Mouse (Mus musculus) bone marrow, adult 2 months (tissue): ENCODE results near the gene Spred3. TPM values are rescaled to one million over a fixed set of nuclear protein-coding genes. Genes with fewer than 3 reads are reported as not detected.

Experiments
- H3K27ac ChIP-seq: fragments of 200-500 bp; 2 replicates; pipeline ENCODE4 v1.5.1; 2012; ENCODE audit warnings: low read depth, mild to moderate bottlenecking, control low read depth, inconsistent platforms, low read length; ENCODE audit not compliant: control insufficient read depth, poor library complexity, insufficient read depth
- H3K4me1 ChIP-seq: fragments of 200-500 bp; 2 replicates; pipeline ENCODE4 v1.6.1; 2011; ENCODE audit warnings: low read length; ENCODE audit not compliant: control insufficient read depth, insufficient read depth
- H3K4me3 ChIP-seq: fragments of 200-500 bp; replicated peaks from 2 replicates; pipeline ENCODE3; 2011; ENCODE audit warnings: mild to moderate bottlenecking, low read depth, low read length, control low read depth; ENCODE audit not compliant: control insufficient read depth
- CTCF ChIP-seq: fragments of 200-500 bp; IDR thresholded peaks from 2 replicates; pipeline ENCODE4 v1.5.1; 2011; ENCODE audit warnings: low read length, control low read depth; ENCODE audit not compliant: control insufficient read depth, insufficient read depth
- POLR2A ChIP-seq: fragments of 200-500 bp; IDR thresholded peaks from 2 replicates; pipeline ENCODE4 v1.6.1; 2011; ENCODE audit warnings: low read depth, mild to moderate bottlenecking, control low read depth, low read length, borderline replicate concordance; ENCODE audit not compliant: control insufficient read depth
- WGBS: fragments of 180-500 bp; shearing (Covaris S2); methylation state at CpG from one replicate; pipeline ENCODE4 v1.1.7; 2018; 5-methylcytosine and 5-hydroxymethylcytosine counted together
- polyA plus RNA-seq: library from polyadenylated mRNA; stranded (reverse); fragments of >200 nt; gene quantifications from 2 replicates; pipeline ENCODE4 v1.2.4, GENCODE M21; 2011; ENCODE audit warnings: low replicate concordance; ENCODE audit not compliant: missing spikeins, insufficient read depth, insufficient read length

Gene Spred3
- polyA plus RNA-seq, 1 experiment, result 7.1 TPM

GRCm38 (mm10) chr7:29171562-29172097, 1.4 kb upstream of the Spred3 start:
- no peak overlapping the region for H3K4me3 ChIP-seq
- WGBS, result 10% methylated on average over 34 of the region's 34 CpGs
- no peak overlapping the region for H3K27ac ChIP-seq
- no peaks in the 10 kb centered on the region for H3K4me1 ChIP-seq
- TF ChIP-seq CTCF (no peak), POLR2A (peak; percentile 17; the same call in 1 of the 2 replicates)

- H3K27ac ChIP-seq, result no peak overlapping the region
- H3K4me1 ChIP-seq, result no peaks in the 10 kb centered on the region
- TF ChIP-seq POLR2A (no peak), CTCF (no peak)
- under 1% methylated on average over 43 of the region's 43 CpGs for WGBS
- H3K4me3 ChIP-seq, result peak overlapping the region; percentile 40
Observed at GRCm38 (mm10) chr7:29170755-29171561, 747 bp upstream of the Spred3 start.

DNA sequence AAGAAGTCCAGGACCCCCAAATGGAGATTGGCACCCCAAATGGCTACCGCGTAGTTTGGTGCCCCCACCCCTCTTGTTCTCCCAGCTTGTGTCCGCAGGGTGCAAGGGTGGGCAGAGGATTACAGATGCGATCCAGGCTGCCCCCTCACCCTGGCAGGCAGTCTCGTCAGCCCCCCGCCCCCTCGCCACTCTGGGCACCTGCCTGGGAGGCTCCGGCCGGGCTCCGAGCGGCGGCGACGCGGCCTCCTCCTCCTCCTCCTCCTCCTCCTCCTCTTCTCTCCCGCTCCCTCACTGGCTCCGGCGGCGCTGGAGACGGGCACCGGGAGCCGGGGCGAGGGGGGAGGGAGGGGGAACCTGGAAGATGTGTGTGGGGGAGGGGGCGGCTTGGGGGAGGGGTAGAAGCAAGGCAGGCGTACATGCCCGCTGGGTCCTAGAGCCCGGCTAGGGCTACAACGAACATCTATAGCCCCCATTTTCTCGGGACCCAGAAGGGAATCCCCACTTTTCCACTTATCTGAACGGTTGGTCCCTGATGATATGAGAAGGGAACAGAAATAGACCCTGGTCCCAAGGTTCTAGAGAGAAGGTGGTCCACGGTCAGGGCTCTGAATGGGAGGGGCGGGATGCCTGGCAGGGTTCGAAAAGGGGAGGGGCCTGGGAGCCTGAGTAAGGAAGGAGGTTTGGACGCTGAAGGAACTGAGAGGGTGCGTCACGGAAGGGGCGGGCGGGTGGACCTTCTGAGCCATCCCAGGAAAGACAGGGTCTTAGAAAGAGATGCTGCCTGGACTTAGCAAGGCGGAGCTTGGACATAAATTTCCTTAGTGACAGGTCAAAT, 763 bp downstream of the Spred3 start:
- Histone ChIP-seq H3K4me3 (peak overlapping the region; percentile 45), H3K27ac (no peak overlapping the region), H3K4me1 (no peaks in the 10 kb centered on the region)
- no peak for TF ChIP-seq CTCF
- WGBS, result 1% methylated on average over 34 of the region's 39 CpGs

DNA sequence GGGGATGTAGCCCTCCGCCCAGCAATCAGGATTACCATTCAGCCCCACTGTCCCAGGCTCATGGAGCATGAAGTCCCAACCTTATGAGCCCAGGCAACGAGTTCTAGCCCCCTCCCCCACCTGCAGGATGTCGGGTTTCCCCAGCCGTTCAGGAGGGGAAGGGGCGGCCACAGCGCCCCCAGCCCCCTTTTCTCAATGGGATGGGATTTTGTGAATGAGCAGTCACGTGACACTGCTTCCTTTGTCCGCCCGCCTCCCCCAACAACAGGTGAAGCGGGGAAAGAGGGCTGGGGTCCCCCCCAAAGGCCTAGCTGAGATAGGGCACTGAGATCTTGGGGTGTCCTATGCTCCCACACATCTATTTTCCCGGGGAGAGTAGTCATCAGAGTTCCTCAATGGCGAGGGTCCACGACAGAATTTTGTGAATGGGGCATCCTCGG, 1.4 kb downstream of the Spred3 start:
- WGBS, result 6% methylated on average over 14 of the region's 14 CpGs
- Histone ChIP-seq H3K4me1 (no peaks in the 10 kb centered on the region), H3K4me3 (no peak overlapping the region), H3K27ac (no peak overlapping the region)
- TF ChIP-seq POLR2A (no peak), CTCF (no peak)

- no peak overlapping the region for H3K27ac ChIP-seq
- no peaks in the 10 kb centered on the region for H3K4me1 ChIP-seq
- WGBS, result 48% methylated on average over 10 of the region's 10 CpGs
- TF ChIP-seq POLR2A, result no peak
- TF ChIP-seq CTCF, result no peak
- no peak overlapping the region for H3K4me3 ChIP-seq
Observed at GRCm38 (mm10) chr7:29168121-29168695, 2.0 kb downstream of the Spred3 start.

DNA sequence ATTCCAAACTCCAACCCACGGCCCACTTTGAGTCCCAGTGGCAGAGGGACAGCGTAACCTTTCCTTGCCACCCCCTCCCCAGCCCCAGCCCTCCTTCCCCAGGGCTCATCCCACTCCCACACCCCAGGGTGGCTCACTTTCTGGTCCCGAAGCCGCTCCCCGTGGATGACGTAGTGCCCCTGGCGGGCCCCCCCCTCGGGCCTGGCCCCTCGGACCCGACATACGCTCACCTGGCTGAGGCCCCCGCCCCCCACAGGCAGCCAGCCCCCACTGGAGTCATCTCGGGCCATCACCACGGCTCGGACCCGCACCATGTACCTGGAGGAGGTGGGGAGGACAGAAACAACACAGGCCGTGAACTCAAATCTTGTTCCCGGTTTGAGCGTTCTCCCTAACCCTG, 2.6 kb downstream of the Spred3 start:
- WGBS, result 91% methylated on average over 19 of the region's 19 CpGs
- no peaks in the 10 kb centered on the region for H3K4me1 ChIP-seq
- TF ChIP-seq POLR2A (no peak), CTCF (no peak)

DNA sequence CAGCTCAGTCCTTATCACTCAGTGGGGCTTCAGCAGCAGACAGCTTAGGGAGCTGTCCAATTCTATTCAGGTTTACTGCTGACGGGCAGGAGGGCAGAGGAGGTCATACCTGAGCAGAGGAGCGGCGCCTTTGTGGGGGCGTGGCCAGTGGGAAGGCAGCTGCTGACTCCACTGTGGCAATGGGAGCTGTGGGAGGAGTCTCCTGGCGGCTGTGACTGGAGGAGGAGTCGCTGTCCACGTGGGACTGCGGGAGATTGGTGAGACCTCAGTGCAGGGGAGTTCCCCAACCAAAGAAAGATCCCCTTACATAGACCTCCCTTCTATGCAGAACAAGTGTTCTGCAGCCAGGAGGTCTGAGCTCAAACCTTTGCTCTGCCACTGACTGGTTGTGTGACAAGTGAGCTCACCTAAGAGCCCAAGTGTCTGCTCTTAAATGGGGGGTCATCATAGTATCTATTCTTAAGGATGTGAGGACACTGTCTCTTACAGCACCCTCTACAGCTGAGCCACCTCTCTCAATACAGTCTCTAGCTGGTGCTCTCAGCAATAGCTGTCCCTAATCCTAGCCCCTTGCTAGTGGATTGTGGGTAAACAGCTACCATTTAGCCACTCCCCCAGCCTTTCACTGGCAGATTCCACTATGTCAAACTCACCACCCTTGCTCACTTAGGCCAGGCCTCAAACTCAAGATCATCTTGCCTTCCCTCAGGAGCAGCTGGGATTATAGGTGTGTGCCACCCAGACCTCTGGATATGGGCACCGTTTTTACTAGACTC, 7.3 kb downstream of the Spred3 start:
- Histone ChIP-seq H3K4me3 (no peak overlapping the region), H3K4me1 (no peaks in the 10 kb centered on the region), H3K27ac (no peak overlapping the region)
- TF ChIP-seq CTCF, result no peak
- TF ChIP-seq POLR2A, result no peak
- 34% methylated on average over 9 of the region's 9 CpGs for WGBS

More for the DNA sequence above, 2.6 kb downstream of the Spred3 start:
- Histone ChIP-seq H3K4me3 (no peak overlapping the region), H3K27ac (no peak overlapping the region)
